Mouse (Mus musculus) cerebellum, adult 9-10 months (tissue): ENCODE results near the gene Ddx58.

Source experiments
- DNase-seq: peaks from one replicate; pipeline ENCODE4 v3.0.0; 2022

The Ddx58 gene

GRCm38 (mm10) chr4:40239409-40240271 is at the start of gene Ddx58:
Gene Ddx58 (minus strand): TSS chr4:40239828.
- no peak for DNase-seq

DNA sequence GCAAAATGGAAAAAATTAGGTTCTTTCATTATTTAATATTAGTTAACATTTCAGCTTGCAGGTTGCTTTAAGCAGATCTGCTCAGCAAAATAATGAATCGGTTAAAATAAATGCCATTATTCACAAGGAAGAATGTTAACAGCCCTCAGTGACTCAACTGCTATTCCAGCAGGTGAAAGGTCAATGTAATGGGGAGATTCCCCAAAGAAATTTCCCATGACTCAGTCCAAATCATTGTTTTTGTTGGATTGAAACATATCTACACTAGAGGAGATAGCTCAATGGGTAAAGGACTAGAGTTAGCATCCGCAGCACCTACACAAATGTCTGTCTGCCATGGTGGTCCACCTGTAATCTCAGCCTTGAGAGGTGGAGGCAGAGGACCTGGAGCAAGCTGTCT is 49.4 kb upstream of the Ddx58 start:
- no peak for DNase-seq

DNA sequence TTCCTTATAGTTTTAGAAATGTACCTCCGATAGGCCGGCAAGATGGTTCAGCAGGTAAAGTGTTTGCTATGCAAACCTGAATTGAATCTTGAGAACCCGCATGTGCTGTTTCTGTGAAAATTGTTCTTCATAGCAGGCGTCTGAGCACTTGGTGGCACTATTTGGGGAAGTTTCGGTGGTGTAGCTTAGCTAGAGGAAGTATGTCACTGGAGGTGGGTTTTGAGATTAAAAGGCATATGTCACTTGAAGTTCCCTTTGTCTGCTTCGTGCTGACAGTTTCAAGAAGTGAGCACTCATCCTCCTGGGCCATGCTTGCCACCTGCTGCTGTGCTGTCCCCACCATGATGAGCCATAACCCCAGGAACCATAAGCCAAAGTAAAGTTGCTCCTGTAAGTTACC is 47.8 kb upstream of the Ddx58 start:
- DNase-seq: no peak

- DNase-seq: peak; percentile 70
Measured at GRCm38 (mm10) chr4:40285582-40285981, 46.0 kb upstream of the Ddx58 start.

DNA sequence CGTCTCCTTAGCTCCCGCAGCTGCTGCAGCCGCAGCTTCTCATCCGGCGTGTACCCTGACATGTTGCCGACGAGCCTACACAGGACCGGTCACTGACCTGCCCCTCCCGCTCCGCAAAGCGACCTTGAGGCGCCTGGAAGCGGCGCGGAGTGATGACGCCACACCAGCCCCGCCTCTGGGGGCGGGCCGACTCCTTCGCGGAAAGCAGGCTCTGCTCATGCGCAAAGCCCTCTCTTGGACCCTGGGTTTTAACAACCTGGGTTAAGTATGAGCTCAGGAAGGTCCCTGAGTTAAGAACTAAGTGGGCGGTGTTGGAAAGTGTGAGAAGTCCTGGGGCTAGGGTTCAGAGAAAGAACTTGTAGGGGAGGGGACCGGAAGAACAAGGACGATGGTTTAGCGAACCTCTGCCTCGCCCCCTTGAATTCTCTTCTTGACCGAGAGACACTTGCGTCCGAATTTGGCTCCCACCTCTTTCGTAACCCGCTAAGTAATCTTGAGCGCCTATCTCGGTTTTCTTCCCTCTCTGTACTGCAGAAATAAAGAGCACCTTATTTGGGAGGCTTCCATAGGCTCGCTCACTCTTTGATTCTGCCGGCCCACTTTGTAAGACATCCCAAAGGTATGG is 39.8 kb upstream of the Ddx58 start, which contains the start of gene Ndufb6:
Gene Ndufb6, minus strand, starts transcription at position 146 of the 625 bp plus-strand sequence.
- DNase-seq: peak; percentile 94

DNA sequence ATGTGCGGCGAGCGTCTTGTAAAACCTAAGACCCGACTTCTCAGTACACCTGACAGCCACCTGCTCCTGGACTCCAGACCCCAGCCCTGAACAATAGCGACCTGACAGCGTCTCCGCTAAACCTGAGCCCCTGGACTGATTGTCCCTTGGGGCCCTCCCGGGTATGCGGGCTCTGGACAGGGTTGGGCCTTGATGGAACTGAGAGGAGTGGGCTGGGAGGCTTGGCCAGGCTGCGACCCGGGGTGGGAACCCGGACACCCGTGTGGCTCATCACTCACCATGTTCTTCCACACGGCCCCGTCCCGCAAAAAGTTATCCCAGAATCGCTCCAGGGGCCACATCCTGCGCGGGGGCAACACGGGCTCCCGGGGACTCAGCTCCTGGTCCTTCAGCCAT is 39.2 kb upstream of the Ddx58 start:
- DNase-seq: no peak

- DNase-seq: peak; percentile 95
Measured at GRCm38 (mm10) chr4:40269430-40270032, 29.9 kb upstream of the Ddx58 start, which contains the start of the genes Smim27 and Topors. Gene Smim27 (plus strand): TSS chr4:40269579. Gene Topors (minus strand): TSS chr4:40269850.

DNA sequence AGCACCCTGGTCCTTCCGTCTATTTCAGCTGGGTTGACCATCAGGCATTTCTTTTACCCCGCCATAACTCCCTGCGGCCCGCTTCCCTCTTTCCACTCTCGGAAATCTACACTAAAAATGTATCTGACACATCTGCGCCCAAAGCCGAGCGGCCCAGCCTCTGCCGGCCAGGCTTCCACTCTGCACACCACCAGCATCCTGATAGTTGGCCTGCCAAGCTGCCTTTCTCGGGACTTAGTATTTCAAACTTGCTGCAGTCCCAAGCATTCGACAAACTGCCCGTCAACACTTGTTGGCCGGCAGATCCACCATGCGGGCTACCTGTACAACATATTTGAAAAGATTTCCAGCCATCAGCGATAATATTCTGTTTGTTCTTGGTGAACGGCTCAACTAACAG is 29.2 kb upstream of the Ddx58 start:
- DNase-seq: no peak

GRCm38 (mm10) chr4:40268204-40268813 is 28.7 kb upstream of the Ddx58 start:
- DNase-seq: peak; percentile 82

GRCm38 (mm10) chr4:40267681-40268080 is 28.1 kb upstream of the Ddx58 start:
- DNase-seq: no peak

DNA sequence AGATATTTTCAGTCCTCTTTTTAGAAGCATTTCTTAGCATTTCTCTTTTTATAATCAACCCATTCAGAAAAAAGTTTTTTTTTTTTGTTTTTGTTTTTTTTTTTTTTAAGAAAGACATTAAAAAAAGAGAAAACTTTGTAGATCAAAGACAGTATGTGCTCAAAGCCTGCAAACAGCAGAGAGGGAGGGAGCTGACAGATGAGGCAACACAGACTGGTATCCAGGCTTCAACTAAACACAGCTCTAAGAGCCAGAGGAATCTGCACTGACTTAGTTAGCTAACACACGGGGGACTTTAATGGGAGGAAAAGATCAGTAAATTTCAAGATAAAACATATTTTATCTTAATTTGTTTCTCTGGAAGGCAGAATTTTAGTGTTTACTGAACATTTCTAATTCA is 24.7 kb upstream of the Ddx58 start:
- DNase-seq: no peak

- no peak for DNase-seq
Measured at GRCm38 (mm10) chr4:40254385-40255103, 14.9 kb upstream of the Ddx58 start.

DNA sequence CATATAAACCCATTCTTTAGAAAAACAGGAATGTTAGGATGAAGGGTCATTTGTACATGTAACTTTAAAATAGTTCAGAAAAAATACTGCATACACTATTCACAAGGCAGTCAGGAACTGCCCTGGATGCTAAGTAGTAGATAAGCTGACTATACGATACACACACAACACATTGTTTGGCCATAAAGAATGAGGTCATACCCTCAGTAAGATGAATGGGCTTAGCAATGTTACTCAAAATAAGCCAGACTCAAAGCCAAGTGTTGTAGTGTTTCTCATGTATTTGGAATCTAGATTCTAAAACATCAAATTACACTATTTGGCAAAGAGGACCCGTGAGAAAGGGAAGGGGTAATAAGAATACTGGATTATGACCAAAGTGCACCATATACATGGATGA is 14.1 kb upstream of the Ddx58 start:
- DNase-seq: no peak

DNA sequence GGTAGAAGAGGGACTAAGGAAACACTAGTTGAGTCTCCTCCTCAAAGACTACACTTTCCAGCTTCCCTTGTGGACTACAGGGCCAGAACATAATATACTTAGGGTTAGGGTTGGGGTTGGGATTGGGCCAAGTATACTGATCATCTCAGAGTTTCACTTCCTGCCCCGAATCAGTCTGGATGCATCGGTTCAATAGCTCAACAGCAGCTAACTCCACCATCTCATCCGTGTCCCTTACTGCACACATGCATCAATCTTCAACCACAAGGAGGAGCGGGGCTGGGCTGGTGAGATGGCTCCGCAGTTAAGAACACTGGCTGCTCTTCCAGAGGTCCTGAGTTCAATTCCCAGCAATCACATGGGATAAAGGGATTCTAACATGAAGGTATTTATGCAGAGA is 11.4 kb upstream of the Ddx58 start:
- no peak for DNase-seq

GRCm38 (mm10) chr4:40244035-40244434 is 4.4 kb upstream of the Ddx58 start:
- DNase-seq: no peak

DNA sequence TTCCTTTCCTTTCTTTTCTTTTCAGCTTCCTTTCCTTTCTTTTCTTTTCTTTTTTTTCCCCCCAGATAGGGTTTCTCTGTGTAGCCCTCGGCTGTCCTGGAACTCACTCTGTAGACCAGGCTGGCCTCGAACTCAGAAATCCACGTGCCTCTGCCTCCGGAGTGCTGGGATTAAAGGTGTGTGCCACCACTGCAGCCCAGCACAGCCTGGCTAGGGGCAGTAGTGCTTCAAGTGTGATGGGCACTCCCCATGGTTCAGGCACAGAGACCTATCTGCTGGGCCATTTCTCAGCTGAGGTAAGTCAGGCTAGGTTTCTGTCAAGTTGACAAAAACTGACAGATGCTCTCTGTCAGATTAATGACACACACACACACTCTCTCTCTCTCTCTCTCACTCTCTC is 3.4 kb upstream of the Ddx58 start:
- no peak for DNase-seq

DNA sequence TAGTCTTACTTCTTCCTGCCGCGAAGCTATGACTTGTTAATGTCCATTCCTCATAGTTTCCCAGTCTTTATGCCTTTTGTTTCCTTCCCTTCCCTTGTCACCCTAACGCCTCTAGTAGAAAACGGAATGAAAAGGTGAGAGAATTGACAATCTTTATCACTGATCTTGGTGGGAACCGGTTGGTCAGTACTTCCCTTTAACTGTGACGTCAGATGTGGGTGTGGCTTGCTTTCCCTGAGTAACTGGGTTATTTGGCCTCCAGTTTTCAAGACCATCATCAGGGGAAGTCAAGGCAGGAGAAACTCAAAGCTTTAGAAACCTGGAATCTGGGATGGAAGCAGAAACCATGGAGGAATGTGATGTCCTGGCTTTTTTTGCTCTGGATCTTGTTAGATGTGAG is 2.3 kb upstream of the Ddx58 start:
- no peak for DNase-seq

DNA sequence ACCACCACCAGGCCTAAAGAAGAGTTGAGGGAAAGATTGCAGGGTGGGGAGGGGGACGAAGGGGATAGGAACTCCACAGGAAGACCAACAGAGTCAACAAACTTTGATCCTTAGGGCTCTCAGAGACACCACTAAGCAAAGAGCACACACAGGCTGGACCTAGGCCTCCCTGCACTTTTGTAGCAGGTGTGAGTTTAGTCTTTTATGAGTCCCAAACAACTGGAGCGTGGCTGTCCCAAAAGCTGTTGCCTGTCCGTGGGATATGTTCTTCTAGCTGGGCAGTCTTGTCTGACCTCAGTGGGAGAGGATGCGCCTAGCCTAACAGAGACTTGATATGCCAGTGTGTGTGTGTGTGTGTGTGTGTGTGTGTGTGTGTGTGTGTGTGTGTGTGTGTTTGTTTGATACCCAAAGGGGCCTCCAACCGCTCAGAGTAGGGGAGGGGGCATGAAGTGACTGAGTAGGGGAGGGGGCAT is 680 bp upstream of the Ddx58 start:
- no peak for DNase-seq

- DNase-seq: no peak
Measured at GRCm38 (mm10) chr4:40238483-40239408, 882 bp downstream of the Ddx58 start.

- no peak for DNase-seq
Measured at GRCm38 (mm10) chr4:40236829-40237228, 2.8 kb downstream of the Ddx58 start.

- no peak for DNase-seq
Measured at GRCm38 (mm10) chr4:40234256-40234655, 5.4 kb downstream of the Ddx58 start.
